Mouse (Mus musculus): ENCODE results near the gene Ankib1. TPM values are rescaled to one million over a fixed set of nuclear protein-coding genes. Genes with fewer than 3 reads are reported as not detected.
"Not testable (repeated sequence)": the region's sequence is repeated elsewhere in the genome, so short reads cannot be mapped to it uniquely, and the experiment has no call there.

Gene Ankib1
- total RNA-seq, 1 experiment from 2014 or later: 68.3 TPM

DNA sequence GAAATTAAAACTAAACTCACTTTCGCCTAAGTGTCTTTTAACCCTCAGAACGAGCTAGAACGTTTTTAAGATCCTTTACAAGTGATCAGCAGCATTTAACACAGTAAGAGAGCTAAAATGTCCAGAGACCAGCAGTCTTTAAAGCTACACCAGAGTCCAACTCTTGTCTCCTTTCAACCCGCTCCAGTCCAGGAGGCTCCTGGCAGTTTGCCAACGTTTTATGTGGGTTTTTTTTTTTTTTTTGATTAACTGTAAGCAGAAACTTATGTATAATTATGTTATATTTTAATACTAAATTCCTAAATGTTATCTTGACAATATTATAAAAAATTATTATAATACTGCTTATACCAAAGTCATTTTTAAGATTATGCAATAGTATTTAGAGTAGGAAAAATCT is 73.9 kb downstream of the Ankib1 start:
- ATAC-seq (replicated peaks; ENCODE audit: low read depth, poor library complexity, severe bottlenecking): no peak

DNA sequence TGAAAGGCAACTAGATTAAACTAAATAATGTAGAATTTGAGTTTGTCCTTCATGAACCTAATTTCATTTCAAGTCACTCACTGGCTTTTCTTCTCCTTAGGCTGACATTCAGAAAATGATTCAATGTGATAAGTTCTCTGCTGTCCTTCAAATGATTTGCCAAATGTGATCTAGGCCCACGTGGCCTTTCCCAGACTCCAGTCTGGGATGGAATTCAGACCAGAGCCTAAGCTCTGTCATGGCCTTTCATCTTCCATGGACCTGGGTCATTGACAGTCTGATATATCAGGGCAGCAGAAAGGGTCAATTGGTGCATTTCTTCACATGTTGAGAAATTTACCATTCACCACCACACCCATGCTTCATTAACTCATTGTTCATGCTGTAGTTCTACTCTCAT is 77.2 kb downstream of the Ankib1 start:
- no peak for ATAC-seq (replicated peaks; ENCODE audit: low read depth, poor library complexity, severe bottlenecking)

DNA sequence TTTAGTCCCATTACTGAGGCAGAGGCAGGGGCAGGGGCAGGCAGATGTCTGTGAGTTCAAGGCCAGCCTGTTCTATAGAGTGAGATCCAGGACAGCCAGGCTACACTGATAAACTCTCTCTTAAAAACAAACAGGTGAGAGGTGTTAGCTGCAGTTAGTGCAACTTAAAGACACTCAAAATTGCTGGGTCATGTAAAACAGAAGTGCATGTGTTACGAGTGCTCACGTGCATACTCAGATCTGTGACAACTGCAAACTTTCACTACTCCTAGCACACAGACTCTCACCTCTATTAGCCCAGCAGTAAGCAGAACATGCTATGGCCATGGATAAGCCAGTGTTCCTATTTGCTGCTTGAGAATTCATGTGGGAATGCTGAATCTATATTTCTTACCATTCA is 79.3 kb downstream of the Ankib1 start:
- no peak for ATAC-seq (replicated peaks; ENCODE audit: low read depth, poor library complexity, severe bottlenecking)

DNA sequence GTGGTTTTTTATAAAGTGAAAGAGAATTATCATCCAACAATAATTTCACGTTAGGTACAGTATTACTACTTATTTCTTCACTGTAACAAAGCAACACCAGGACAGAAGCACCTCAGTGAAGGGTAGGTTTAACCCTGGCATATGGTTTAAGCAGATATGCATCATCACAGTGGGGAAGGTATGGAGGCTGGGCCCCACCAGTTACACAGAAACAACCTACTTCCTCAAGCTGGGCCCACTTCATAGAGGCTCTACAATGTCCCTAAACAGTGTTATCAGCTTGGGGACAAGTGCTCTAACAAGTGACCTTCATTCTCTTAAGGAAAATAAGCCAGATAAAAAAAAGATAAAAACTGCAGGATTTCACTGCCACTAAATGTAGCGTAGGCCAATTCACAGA is 79.9 kb downstream of the Ankib1 start:
- ATAC-seq (replicated peaks; ENCODE audit: low read depth, poor library complexity, severe bottlenecking): no peak

DNA sequence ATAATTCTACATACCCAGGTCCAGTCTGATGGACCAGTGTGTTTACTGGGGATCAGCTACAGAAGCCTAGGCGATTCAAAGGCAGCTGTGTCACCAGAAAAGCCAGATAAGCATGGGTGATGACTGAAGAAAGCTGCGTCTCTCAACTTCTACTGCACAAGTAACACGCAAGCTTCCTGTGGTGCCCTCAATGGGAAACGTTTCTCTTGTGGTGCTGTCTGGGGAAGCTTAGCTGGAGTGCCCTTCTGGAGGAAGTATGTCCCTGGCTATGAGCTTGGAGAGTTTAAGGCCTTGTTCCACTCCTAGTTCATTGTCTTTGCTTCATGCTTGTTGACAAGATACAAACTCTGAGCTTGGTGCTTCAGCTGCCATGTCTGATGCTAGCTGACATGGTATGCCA is 83.4 kb downstream of the Ankib1 start:
- ATAC-seq (replicated peaks; ENCODE audit: low read depth, poor library complexity, severe bottlenecking): no peak

DNA sequence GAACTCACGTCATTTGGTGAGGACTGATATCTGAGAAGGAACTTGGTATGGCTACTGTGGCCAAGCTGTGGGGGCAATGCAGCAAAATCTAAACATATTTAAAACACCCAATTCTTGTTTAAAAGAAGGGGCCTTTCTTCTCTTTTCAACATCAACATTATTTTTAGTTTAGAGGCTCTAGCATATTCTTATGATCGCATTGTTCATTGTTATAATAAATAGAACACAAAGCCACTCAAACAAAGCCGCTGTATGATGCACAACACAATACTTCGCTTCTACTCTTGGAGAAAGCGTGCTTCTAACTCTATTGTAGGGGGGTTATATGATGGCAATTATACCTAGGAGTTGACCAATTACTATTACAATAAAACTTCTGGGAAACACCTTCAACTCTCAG is 86.9 kb downstream of the Ankib1 start:
- no peak for ATAC-seq (replicated peaks; ENCODE audit: low read depth, poor library complexity, severe bottlenecking)

DNA sequence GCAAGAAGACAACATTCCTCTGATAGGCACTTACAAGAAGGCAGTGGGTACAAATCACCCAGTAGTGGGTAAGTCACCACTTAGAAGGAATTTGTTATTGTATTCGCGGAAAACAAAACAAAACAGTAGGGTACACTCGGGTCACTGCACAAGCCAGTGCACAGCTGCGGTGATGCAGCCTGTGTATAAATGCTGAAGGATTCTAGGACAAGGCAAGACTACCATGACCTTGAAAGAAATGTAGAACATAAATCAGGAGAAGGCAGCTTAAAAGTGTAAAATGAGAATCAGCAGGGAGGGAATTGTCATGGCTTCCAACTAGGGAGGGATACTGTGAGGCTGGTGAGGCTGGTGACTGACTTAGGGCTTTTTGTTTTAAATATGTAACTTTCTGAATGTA is 100.5 kb downstream of the Ankib1 start:
- no peak for ATAC-seq (replicated peaks; ENCODE audit: low read depth, poor library complexity, severe bottlenecking)

GRCm38 (mm10) chr5:3700025-3700424 is 102.7 kb downstream of the Ankib1 start:
- ATAC-seq (replicated peaks; ENCODE audit: low read depth, poor library complexity, severe bottlenecking): no peak

GRCm38 (mm10) chr5:3696031-3696430 is 106.7 kb downstream of the Ankib1 start:
- 0 out of 2 replicates have a peak, but pooled peaks have one; percentile 15 for ATAC-seq (replicated peaks; ENCODE audit: low read depth, poor library complexity, severe bottlenecking)

DNA sequence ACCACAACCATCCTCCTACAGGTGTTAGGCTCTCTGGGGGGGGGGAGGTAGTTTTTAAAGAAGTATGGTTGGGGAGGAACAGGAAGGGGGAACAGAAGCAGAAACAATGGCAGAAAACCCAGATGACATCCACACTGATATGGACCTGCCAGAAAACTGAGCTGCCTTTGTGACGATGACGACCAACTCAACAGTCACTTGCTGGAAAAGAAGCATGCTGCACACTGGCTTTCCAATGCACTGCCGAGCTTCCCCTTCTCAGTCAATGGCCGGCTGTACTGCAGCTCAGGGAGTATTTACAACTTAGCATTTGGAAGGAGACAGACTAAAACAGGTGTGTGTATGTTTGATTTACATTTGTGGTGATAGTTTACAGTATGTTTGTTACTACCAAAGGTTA is 107.5 kb downstream of the Ankib1 start:
- ATAC-seq (replicated peaks; ENCODE audit: low read depth, poor library complexity, severe bottlenecking): no peak

GRCm38 (mm10) chr5:3692956-3693355 is 109.8 kb downstream of the Ankib1 start:
- no peak for ATAC-seq (replicated peaks; ENCODE audit: low read depth, poor library complexity, severe bottlenecking)

DNA sequence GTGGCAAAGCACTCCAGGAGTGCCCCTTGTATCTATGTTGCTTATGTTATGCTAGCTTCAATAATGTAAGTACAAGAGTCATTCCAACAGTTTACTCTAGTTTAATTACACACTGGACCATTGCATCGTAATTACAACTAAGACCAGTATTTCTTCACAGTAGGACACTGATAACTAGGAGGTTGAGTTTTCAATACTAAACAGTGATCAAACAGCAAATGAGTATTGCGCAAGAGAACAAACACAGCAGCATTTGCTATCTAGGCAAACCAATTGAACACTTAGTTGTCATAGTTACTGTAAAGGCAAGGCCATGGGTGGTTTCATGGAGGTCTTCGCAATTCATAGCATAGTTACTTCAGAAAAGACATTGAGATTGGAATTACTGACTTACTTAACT is 111.4 kb downstream of the Ankib1 start:
- ATAC-seq (replicated peaks; ENCODE audit: low read depth, poor library complexity, severe bottlenecking): no peak

GRCm38 (mm10) chr5:3688298-3688697 is 114.4 kb downstream of the Ankib1 start:
- peak; percentile 29; the same call in 1 of the 2 replicates for ATAC-seq (replicated peaks; ENCODE audit: low read depth, poor library complexity, severe bottlenecking)

DNA sequence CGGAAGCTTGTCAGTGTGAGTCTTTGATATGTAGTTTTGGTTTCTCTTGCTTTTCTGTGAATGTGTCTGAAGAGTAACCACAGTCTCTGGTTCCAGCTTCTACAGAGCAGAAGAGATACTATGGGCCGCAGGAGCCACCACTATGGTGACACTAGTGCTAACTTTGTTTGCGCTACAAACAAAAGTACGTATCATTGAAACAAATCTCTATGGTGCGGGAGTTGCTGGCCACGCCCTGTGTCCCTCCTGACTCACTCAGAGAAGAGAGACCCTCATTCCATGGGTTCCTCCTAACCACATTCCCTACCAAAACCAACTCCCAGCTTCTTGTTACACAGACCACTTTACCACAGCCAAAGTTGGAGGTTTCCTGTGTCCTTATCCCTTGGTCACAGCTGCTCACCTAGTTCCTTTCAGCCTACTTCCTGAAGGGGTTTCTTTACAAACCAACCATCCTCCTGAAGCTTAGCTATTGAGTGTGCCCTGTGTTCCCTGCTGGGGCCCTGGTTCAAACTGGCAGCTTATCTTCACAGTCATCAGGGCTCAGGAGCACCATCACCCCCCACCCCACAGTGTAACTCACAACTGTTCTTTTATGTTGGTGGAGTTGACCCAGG is 132.7 kb downstream of the Ankib1 start:
- peak; percentile 90 for ATAC-seq (replicated peaks; ENCODE audit: low read depth, poor library complexity, severe bottlenecking)

GRCm38 (mm10) chr5:3666585-3666984 is 136.1 kb downstream of the Ankib1 start:
- peak; percentile 27; the same call in 1 of the 2 replicates for ATAC-seq (replicated peaks; ENCODE audit: low read depth, poor library complexity, severe bottlenecking)

DNA sequence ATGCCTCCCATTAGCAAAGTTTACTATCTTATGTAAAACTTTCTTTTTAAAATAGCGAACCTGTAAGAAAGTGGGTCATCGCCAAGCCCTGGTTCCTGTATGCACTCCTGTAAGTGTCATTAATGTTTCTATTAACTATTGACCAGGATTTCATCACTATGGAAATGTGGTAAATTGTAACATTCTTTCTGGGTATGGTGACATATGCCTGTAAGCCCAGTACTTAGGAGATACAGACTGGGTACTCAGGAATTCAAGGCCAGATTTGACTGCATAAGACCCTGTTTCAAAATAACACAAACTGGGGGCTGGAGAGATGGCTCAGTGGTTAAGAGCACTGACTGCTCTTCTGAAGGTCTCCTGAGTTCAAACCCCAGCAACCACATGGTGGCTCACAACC is 137.5 kb downstream of the Ankib1 start:
- ATAC-seq (replicated peaks; ENCODE audit: low read depth, poor library complexity, severe bottlenecking): no peak

DNA sequence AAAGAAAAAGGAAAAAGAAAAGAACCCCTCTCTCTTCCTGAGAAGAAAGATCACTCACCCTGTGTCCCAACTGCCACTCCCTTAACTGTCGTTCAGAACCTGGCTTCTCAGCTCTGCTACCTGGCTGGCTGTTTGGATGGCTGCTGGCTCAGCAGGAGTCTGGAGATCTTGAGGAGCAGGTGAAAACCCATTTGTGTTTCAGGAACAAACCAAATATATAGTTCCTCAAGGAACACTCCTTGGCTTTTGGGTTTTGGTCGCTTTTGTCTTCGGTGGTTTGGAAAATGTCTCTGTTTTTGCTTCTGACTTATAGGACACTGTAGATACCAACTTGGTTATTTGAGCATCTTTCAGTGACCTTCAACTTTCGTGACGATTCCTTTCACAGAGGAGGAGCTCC is 145.6 kb downstream of the Ankib1 start, which contains the start of gene Gatad1:
Gene Gatad1 (minus strand): TSS at position 101 of the 400 bp plus-strand sequence.
- ATAC-seq (replicated peaks; ENCODE audit: low read depth, poor library complexity, severe bottlenecking): no peak

GRCm38 (mm10) chr5:3653801-3654200 is 148.9 kb downstream of the Ankib1 start:
- ATAC-seq (replicated peaks; ENCODE audit: low read depth, poor library complexity, severe bottlenecking): no peak

DNA sequence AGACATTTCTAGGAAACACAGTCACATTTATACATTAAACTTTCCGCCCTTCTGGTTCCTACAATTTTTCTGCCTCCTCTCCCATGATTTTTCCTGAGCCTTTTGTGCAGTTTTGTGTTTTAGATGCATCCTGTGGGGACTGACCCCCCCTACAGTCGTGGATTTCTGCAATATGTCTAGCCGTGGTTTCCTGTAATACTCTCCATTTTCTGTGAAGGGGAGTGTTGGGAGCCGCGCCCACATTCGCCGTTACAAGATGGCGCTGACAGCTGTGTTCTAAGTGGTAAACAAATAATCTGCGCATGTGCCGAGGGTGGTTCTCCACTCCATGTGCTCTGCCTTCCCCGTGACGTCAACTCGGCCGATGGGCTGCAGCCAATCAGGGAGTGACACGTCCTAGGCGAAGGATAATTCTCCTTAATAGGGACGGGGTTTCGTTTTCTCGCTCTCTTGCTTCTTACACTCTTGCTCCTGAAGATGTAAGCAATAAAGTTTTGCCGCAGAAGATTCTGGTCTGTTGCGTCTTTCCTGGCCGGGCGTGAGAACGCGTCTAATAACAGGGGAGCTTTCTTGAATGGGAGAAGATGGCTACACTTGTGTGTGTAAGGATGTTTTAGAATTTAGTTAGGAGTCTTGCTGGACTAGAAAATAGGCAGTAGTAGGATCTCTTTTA is 149.7 kb downstream of the Ankib1 start:
- ATAC-seq (replicated peaks; ENCODE audit: low read depth, poor library complexity, severe bottlenecking): not testable (repeated sequence)

DNA sequence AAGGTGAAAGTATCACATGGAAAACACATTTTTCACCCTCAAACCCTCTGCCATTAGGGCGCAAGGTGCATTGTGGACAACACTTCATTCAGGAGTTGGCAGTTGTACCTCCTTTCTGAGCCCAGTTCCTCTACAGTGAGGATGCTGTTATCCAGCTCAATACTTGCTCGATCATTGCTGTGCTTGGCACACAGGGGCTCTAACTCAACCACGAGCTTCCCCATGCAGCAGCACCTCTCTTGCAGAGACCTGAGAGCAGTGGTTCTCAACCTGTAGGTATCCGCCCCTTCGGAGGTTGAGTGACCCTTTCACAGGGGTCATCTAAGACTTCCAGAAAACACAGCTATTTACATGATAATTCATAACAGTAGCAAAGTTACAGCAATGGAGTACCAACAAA is 151.1 kb downstream of the Ankib1 start:
- no peak for ATAC-seq (replicated peaks; ENCODE audit: low read depth, poor library complexity, severe bottlenecking)

DNA sequence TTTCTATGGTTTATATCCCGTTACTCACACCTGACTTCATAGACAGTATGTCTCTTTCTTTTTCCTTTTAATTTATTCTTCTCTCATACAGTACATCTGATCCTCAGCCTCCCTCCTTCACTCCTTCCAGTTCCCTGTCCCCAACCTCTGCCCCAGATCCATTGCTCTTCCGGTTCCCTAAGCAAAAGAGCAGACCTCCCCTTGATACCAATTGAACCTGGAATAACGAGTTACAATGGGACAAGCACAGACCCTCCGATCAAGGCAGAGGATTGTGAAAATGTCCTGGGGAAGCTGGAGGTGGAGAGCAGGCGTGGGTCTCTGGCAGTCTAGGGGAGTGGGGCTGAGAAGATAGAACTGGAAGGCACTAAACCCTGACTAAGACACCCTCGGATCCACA is 151.8 kb downstream of the Ankib1 start, which contains the start of gene Tmbim7:
Gene Tmbim7 (plus strand): TSS at position 301 of the 400 bp plus-strand sequence.
- ATAC-seq (replicated peaks; ENCODE audit: low read depth, poor library complexity, severe bottlenecking): no peak

DNA sequence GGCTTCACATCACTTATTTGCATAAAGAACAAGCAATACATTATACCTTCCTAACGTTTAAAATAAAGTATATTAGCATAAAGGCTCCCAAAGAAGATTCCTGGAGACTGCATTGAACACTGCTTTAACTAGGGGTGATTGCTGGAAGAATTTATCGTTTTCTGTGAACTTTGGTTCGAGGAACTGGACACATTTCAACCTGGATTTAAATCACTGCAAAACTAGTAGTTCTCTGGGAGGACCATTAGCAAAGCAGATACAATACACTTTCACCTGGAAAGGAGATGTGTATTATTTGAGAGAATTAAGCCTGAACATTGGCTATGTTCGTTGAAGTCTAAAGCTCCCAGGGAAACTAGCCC is 153.9 kb downstream of the Ankib1 start:
- ATAC-seq (replicated peaks; ENCODE audit: low read depth, poor library complexity, severe bottlenecking): no peak

Measured in common myeloid progenitor, adult 5-6 weeks (primary cell).